Mouse (Mus musculus) lung, postnatal 0 days (tissue): ENCODE data around the gene Lonp2.

Experiments
- CTCF ChIP-seq: IDR thresholded peaks from 2 replicates; pipeline ENCODE4 v1.5.1; 2016; ENCODE audit warnings: antibody characterized with exemption, mild to moderate bottlenecking
- EP300 ChIP-seq: IDR thresholded peaks from 2 replicates; pipeline ENCODE4 v1.6.1; 2016; ENCODE audit warnings: antibody characterized with exemption, mild to moderate bottlenecking, control low read depth

DNA sequence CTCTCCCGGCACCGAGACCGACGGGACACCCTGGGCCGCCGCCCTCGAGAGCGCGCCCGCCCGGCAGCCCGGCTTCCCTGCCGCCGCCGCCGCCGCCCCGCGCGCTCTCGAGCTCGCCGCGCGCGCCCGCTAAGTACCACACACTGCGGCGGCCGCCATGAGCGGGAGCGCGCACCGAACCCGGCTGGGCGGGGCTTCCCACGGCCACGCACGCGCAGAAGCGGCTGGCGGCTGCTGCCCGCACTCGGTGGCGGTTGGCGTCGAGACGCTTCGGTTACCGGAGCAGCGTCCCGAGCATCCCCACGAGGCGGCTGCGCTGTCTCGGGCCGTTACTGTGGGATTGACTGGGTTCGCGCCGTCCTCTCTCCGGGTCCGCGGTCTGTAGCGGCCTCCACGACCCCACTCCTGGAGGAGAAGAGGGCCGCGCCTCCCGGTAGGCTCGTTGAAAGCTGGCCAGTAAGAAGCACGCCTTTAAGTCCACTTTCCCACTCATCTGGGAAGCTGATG is 122.1 kb downstream of the Lonp2 start:
- TF ChIP-seq EP300 (no peak), CTCF (no peak)
